Mouse (Mus musculus) ES-Bruce4 (cell line): ENCODE data around the gene Spata25. TPM values are rescaled to one million over a fixed set of nuclear protein-coding genes. Genes with fewer than 3 reads are reported as not detected.

ENCODE experiments used
- H3K27ac ChIP-seq: 2 replicates; pipeline ENCODE4 v1.5.1; 2012; ENCODE audit warnings: low read length, inconsistent platforms; ENCODE audit not compliant: insufficient read depth
- H3K27me3 ChIP-seq: 2 replicates; pipeline ENCODE4 v1.6.1; 2012; ENCODE audit warnings: mild to moderate bottlenecking, low read length, inconsistent platforms; ENCODE audit not compliant: control insufficient read depth, poor library complexity, insufficient read depth, severe bottlenecking
- H3K36me3 ChIP-seq: 2 replicates; pipeline ENCODE4 v1.6.1; 2012; ENCODE audit warnings: inconsistent platforms, mild to moderate bottlenecking, low read length, moderate library complexity; ENCODE audit not compliant: control insufficient read depth, poor library complexity, insufficient read depth, severe bottlenecking
- H3K4me1 ChIP-seq: one replicate; pipeline ENCODE4 v1.8.1; 2011; ENCODE audit warnings: low read length; ENCODE audit not compliant: control insufficient read depth, insufficient read depth
- H3K4me3 ChIP-seq: 2 replicates; pipeline ENCODE4 v1.5.1; 2011; ENCODE audit warnings: low read depth, mild to moderate bottlenecking, low read length
- H3K9ac ChIP-seq: 2 replicates; pipeline ENCODE4 v1.6.1; 2012; ENCODE audit warnings: low read depth, mild to moderate bottlenecking, inconsistent platforms; ENCODE audit not compliant: poor library complexity, severe bottlenecking
- H3K9me3 ChIP-seq: replicated peaks from 2 replicates; pipeline ENCODE4 v1.6.1; 2012; ENCODE audit warnings: mild to moderate bottlenecking, low read length, inconsistent platforms; ENCODE audit not compliant: control insufficient read depth, poor library complexity, insufficient read depth, severe bottlenecking
- CTCF ChIP-seq: IDR thresholded peaks from one replicate; pipeline ENCODE4 v1.8.1; 2011; ENCODE audit warnings: low read depth, low read length
- EP300 ChIP-seq: IDR thresholded peaks from 2 replicates; pipeline ENCODE4 v1.6.1; 2011; ENCODE audit warnings: low read depth, low read length; ENCODE audit not compliant: insufficient read depth
- POLR2A ChIP-seq: IDR thresholded peaks from one replicate; pipeline ENCODE4 v1.8.1; 2011; ENCODE audit warnings: low read length; ENCODE audit not compliant: insufficient read depth
- polyA plus RNA-seq: library from polyadenylated mRNA; stranded (reverse); fragments of >200 nt; gene quantifications from 2 replicates; pipeline ENCODE4 v1.2.4, GENCODE M21; 2011; ENCODE audit warnings: low read depth; ENCODE audit not compliant: missing spikeins, insufficient read depth, insufficient read length

Gene Spata25
- polyA plus RNA-seq, 1 experiment, result not detected

- Histone ChIP-seq H3K4me3 (no peak overlapping the region), H3K9ac (no peak overlapping the region), H3K27ac (peak overlapping the region; percentile 70), H3K4me1 (peaks cover 10% of the 10 kb centered on the region), H3K27me3 (no peaks in the 10 kb centered on the region), H3K36me3 (peaks cover 12% of the 10 kb centered on the region; the same call in 1 of the 2 replicates), H3K9me3 (no peaks in the 10 kb centered on the region)
- TF ChIP-seq EP300 (peak; percentile 92), CTCF (peak; percentile 36), POLR2A (no peak)
Measured at GRCm38 (mm10) chr2:164817703-164818102, 10.6 kb downstream of the Spata25 start.

- no peaks in the 10 kb centered on the region for H3K9me3 ChIP-seq
- no peak overlapping the region for H3K4me3 ChIP-seq
- peak overlapping the region; percentile 33 for H3K27ac ChIP-seq
- no peak for TF ChIP-seq CTCF
- no peak for TF ChIP-seq EP300
- no peak for TF ChIP-seq POLR2A
- peaks cover 12% of the 10 kb centered on the region; the same call in 1 of the 2 replicates for H3K36me3 ChIP-seq
- no peaks in the 10 kb centered on the region for H3K27me3 ChIP-seq
- peaks cover 10% of the 10 kb centered on the region for H3K4me1 ChIP-seq
- H3K9ac ChIP-seq, result no peak overlapping the region
Measured at GRCm38 (mm10) chr2:164817206-164817605, 11.1 kb downstream of the Spata25 start.

- Histone ChIP-seq H3K36me3 (peaks cover 12% of the 10 kb centered on the region; the same call in 1 of the 2 replicates), H3K4me3 (no peak overlapping the region), H3K27ac (no peak overlapping the region), H3K9me3 (no peaks in the 10 kb centered on the region), H3K27me3 (no peaks in the 10 kb centered on the region), H3K4me1 (peaks cover 6% of the 10 kb centered on the region), H3K9ac (no peak overlapping the region)
- no peak for TF ChIP-seq EP300
- no peak for TF ChIP-seq POLR2A
Measured at GRCm38 (mm10) chr2:164815821-164816220, 12.5 kb downstream of the Spata25 start.

- no peaks in the 10 kb centered on the region for H3K27me3 ChIP-seq
- peaks cover 6% of the 10 kb centered on the region for H3K4me1 ChIP-seq
- H3K4me3 ChIP-seq, result no peak overlapping the region
- peaks cover 8% of the 10 kb centered on the region; the same call in 1 of the 2 replicates for H3K36me3 ChIP-seq
- no peaks in the 10 kb centered on the region for H3K9me3 ChIP-seq
- TF ChIP-seq POLR2A, result no peak
- no peak for TF ChIP-seq CTCF
- no peak for TF ChIP-seq EP300
- H3K9ac ChIP-seq, result no peak overlapping the region
- H3K27ac ChIP-seq, result no peak overlapping the region
Measured at GRCm38 (mm10) chr2:164815348-164815747, 13.0 kb downstream of the Spata25 start.

- peaks cover 2% of the 10 kb centered on the region for H3K4me1 ChIP-seq
- TF ChIP-seq EP300 (no peak), CTCF (no peak), POLR2A (no peak)
Measured at GRCm38 (mm10) chr2:164813557-164813956, 14.8 kb downstream of the Spata25 start.

GRCm38 (mm10) chr2:164806614-164807013, 21.7 kb downstream of the Spata25 start:
- Histone ChIP-seq H3K4me1 (peaks cover 5% of the 10 kb centered on the region), H3K9me3 (no peaks in the 10 kb centered on the region), H3K4me3 (no peak overlapping the region), H3K36me3 (no peaks in the 10 kb centered on the region), H3K27ac (no peak overlapping the region), H3K9ac (peak overlapping the region; percentile 60; the same call in 1 of the 2 replicates), H3K27me3 (no peaks in the 10 kb centered on the region)
- TF ChIP-seq POLR2A (no peak), CTCF (no peak), EP300 (no peak)

More at GRCm38 (mm10) chr2:164813557-164813956, 14.8 kb downstream of the Spata25 start:
- no peak overlapping the region for H3K27ac ChIP-seq
- H3K4me3 ChIP-seq, result no peak overlapping the region
- H3K27me3 ChIP-seq, result no peaks in the 10 kb centered on the region
- no peaks in the 10 kb centered on the region for H3K9me3 ChIP-seq
- no peak overlapping the region for H3K9ac ChIP-seq
- H3K36me3 ChIP-seq, result 0 out of 2 replicates have a peak, but pooled peaks cover 3% of the 10 kb centered on the region
